Mouse (Mus musculus): ENCODE measurements around the gene Emb.

GRCm38 (mm10) chr13:117287400-117287799 is 79.1 kb downstream of the Emb start:
- TF ChIP-seq CTCF (IDR thresholded peaks at IDR 0.05; ENCODE audit: extremely low read depth, insufficient read length, insufficient replicate concordance, low read depth, low read length) = no peak
- no peak for TF ChIP-seq POLR2A (IDR thresholded peaks at IDR 0.05; ENCODE audit: low read depth, low read length)

Measured in small intestine, adult 2 months (tissue).